Mouse (Mus musculus) heart, adult 2 months (tissue): ENCODE measurements around the gene Zgpat. TPM values are rescaled to one million over a fixed set of nuclear protein-coding genes. Genes with fewer than 3 reads are reported as not detected.

Source experiments
- DNase-seq, 2 experiments: peaks; one replicate each; pipeline ENCODE4 v3.0.0; 2021
- H3K27ac ChIP-seq: fragments of 200-600 bp; 2 replicates; pipeline ENCODE4 v1.8.1; 2022
- H3K27me3 ChIP-seq: fragments of 200-500 bp; 2 replicates; pipeline ENCODE4 v1.6.1; 2012; ENCODE audit warnings: mild to moderate bottlenecking, low read length, inconsistent platforms, mixed read lengths; ENCODE audit not compliant: control insufficient read depth, insufficient read depth
- H3K36me3 ChIP-seq: fragments of 200-500 bp; 2 replicates; pipeline ENCODE4 v1.6.1; 2012; ENCODE audit warnings: low read length, inconsistent platforms; ENCODE audit not compliant: control insufficient read depth, insufficient read depth
- H3K4me1 ChIP-seq: fragments of 200-500 bp; 2 replicates; pipeline ENCODE4 v1.6.1; 2011; ENCODE audit warnings: low read length; ENCODE audit not compliant: control insufficient read depth, insufficient read depth
- H3K4me3 ChIP-seq: fragments of 200-600 bp; 2 replicates; pipeline ENCODE4 v1.8.1; 2022
- H3K79me2 ChIP-seq: fragments of 200-500 bp; replicated peaks from 2 replicates; pipeline ENCODE4 v1.6.1; 2012; ENCODE audit warnings: mild to moderate bottlenecking, inconsistent platforms, low read length, moderate library complexity, mixed read lengths; ENCODE audit not compliant: control insufficient read depth, insufficient read depth
- H3K9ac ChIP-seq: fragments of 200-500 bp; 2 replicates; pipeline ENCODE4 v1.6.1; 2012; ENCODE audit warnings: low read depth, mild to moderate bottlenecking, control low read depth, inconsistent platforms, low read length, mixed read lengths
- CTCF ChIP-seq: fragments of 200-600 bp; IDR thresholded peaks from 2 replicates; pipeline ENCODE4 v1.8.1; 2022; ENCODE audit warnings: antibody characterized with exemption, mild to moderate bottlenecking, moderate library complexity
- EP300 ChIP-seq: fragments of 200-500 bp; IDR thresholded peaks from 2 replicates; pipeline ENCODE4 v1.6.1; 2011; ENCODE audit warnings: low read depth, low read length, control low read depth; ENCODE audit not compliant: insufficient read depth
- POLR2A ChIP-seq: fragments of 200-500 bp; IDR thresholded peaks from 2 replicates; pipeline ENCODE4 v1.6.1; 2011; ENCODE audit warnings: mild to moderate bottlenecking, low read depth, low read length, control low read depth; ENCODE audit not compliant: insufficient read depth
- WGBS: fragments of 180-500 bp; shearing (Covaris S2); methylation state at CpG from one replicate; pipeline ENCODE4 v1.1.7; 2018; 5-methylcytosine and 5-hydroxymethylcytosine counted together
- intact Hi-C: fragments of 180-260 bp; cut with DNase I; formaldehyde crosslinking; loops from one replicate; pipeline ENCODE4 v1.15.1; 2025
- polyA plus RNA-seq: library from polyadenylated mRNA; depleted of rRNA; stranded (reverse); fragments of >200 nt; gene quantifications from 2 replicates; pipeline ENCODE4 v1.2.3, GENCODE M21; 2012
- total RNA-seq, 2 experiments: library from RNA; stranded (reverse); gene quantifications; 2 replicates each; pipeline ENCODE4 v1.2.3; 2021

The Zgpat gene
- total and polyA plus RNA-seq, 3 experiments, result 18.7 to 21.0 (median 18.9) TPM

DNA sequence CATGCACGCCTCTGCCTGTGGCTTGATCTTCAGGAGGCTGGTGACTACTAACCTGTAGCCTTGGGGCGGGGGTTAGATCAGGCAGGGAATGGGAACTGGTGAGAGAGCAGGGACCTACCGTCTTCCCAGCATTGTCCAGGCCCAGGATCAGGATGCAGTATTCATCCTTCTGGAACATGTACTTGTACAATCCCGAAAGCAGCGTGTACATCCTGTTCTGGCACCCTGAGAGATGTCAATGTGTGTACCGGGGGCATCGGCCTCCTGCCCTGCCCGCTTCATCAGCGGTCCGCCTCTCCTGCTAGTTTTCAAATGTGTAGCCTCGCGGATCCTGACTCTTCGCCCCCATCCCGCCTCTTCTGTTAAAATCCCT lies 255 bp upstream of the Zgpat start:
- peaks cover 13% of the 10 kb centered on the region for H3K36me3 ChIP-seq
- TF ChIP-seq POLR2A, result no peak
- TF ChIP-seq EP300, result no peak
- TF ChIP-seq CTCF, result no peak
- 6% methylated on average over 14 of the region's 14 CpGs for WGBS

DNA sequence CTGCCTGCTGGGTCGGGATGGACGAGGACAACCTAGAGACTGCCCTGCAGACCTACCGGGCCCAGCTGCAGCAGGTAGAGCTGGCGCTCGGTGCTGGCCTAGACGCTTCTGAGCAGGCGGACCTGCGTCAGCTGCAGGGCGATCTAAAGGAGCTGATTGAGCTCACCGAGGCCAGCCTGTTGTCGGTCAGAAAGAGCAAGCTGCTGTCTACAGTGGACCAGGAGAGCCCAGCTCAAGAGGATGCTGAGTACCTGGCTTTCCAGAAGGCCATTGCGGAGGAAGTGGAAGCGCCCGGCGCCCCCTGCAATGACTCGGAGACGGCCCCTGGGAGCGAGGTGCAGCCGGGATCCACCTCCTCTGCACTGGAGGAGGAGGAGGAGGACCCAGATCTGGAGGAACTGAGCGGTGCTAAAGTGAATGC lies 937 bp downstream of the Zgpat start:
- intact Hi-C loops, result no loop called here
- Histone ChIP-seq H3K9ac (peak overlapping the region; percentile 98), H3K4me1 (peaks cover 5% of the 10 kb centered on the region), H3K79me2 (peaks cover 4% of the 10 kb centered on the region), H3K4me3 (peak overlapping the region; percentile 85), H3K27me3 (no peaks in the 10 kb centered on the region), H3K27ac (peak overlapping the region; percentile 94), H3K36me3 (peaks cover 13% of the 10 kb centered on the region)
- TF ChIP-seq CTCF, result no peak
- no peak for TF ChIP-seq EP300
- no peak for TF ChIP-seq POLR2A
- WGBS, result under 1% methylated on average over 20 of the region's 20 CpGs
- no peak for DNase-seq

More for the DNA sequence above, 255 bp upstream of the Zgpat start:
- Histone ChIP-seq H3K4me1 (peaks cover 5% of the 10 kb centered on the region), H3K27me3 (no peaks in the 10 kb centered on the region), H3K79me2 (peaks cover 4% of the 10 kb centered on the region), H3K4me3 (peak overlapping the region; percentile 85), H3K9ac (peak overlapping the region; percentile 98), H3K27ac (peak overlapping the region; percentile 94)
- intact Hi-C loops, result no loop called here
- DNase-seq, result no peak

DNA sequence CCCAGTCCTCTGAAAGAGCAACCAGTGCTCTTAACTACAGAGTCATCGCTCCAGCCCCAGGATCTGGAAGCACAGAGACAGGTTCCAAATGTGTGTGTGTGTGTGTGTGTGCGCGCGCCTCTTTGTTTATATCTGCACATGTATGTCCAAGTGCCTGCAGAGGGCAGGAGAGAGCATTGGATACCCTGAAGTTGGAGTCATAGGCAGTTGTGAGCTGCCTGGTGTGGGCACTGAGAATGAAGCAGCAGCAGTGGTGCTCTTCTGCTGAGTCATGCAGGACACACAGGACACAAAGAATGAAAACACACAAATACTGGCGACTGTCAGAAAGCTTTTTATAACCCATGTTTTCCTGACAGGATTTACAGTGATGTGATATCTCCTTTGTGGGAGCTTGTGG lies 5.3 kb downstream of the Zgpat start:
- no peak overlapping the region for H3K9ac ChIP-seq
- no peak for DNase-seq
- H3K27ac ChIP-seq, result no peak overlapping the region
- peaks cover 12% of the 10 kb centered on the region for H3K79me2 ChIP-seq
- WGBS, result 88% methylated on average over 5 of the region's 5 CpGs
- H3K27me3 ChIP-seq, result no peaks in the 10 kb centered on the region
- peaks cover 13% of the 10 kb centered on the region for H3K36me3 ChIP-seq
- intact Hi-C loops, result no loop called here
- H3K4me3 ChIP-seq, result no peak overlapping the region
- peaks cover 2% of the 10 kb centered on the region for H3K4me1 ChIP-seq
- TF ChIP-seq POLR2A (no peak), CTCF (0 out of 2 replicates have a peak, but pooled peaks have one; percentile 4)

DNA sequence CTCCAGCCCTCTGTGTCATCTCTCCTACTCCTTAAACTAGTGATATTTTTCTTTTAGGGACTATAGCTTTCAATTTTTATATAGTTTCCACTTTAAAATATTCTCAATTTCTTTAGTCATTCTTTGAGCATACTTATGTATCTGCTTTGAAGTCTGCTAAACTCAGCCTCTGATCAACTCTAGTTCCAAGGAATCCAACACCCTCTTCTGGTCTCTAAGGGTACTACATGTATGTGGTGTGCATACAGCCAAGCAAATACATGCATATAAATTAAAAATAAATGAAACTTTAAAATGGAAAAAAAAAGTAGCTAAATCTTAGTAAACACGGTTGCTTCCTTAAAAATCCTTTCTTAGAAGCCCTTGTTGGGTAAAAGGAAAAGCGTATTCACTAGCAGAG lies 11.1 kb downstream of the Zgpat start:
- 93% methylated on average over 2 of the region's 2 CpGs for WGBS
- intact Hi-C loops, result no loop called here
- Histone ChIP-seq H3K27me3 (no peaks in the 10 kb centered on the region), H3K4me3 (no peak overlapping the region), H3K27ac (no peak overlapping the region), H3K4me1 (no peaks in the 10 kb centered on the region), H3K9ac (no peak overlapping the region), H3K79me2 (peaks cover 8% of the 10 kb centered on the region), H3K36me3 (no peaks in the 10 kb centered on the region; the same call in 1 of the 2 replicates)
- DNase-seq, result no peak
- TF ChIP-seq EP300 (no peak), CTCF (peak; percentile 70), POLR2A (no peak)

DNA sequence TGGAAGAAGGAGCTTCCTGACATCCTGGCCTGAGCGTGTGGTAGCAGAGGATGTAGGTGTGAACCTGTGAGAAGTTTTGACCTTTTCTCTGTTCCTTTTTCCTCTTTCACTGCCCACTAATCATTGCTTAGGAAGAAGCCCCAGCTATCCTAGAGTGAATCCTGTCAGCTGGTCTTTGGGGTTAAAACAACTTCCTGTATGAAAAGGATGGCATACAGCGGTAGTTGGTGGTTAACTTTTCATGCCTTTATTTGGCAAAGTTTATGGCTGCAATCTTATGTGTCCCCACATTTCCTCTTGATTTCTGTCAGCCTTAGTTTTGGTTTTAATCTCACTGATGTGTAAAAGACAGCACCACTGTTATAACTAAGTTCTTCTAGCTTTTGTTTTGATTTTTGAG lies 12.5 kb downstream of the Zgpat start:
- DNase-seq, result no peak
- H3K27ac ChIP-seq, result no peak overlapping the region
- no peak overlapping the region for H3K4me3 ChIP-seq
- no peak overlapping the region for H3K9ac ChIP-seq
- no peaks in the 10 kb centered on the region for H3K36me3 ChIP-seq
- no peak for TF ChIP-seq CTCF
- intact Hi-C loops, result no loop called here
- WGBS, result 45% methylated on average over 2 of the region's 2 CpGs
- peaks cover 7% of the 10 kb centered on the region for H3K79me2 ChIP-seq
- no peaks in the 10 kb centered on the region for H3K27me3 ChIP-seq
- H3K4me1 ChIP-seq, result peaks cover 1% of the 10 kb centered on the region; the same call in 1 of the 2 replicates

DNA sequence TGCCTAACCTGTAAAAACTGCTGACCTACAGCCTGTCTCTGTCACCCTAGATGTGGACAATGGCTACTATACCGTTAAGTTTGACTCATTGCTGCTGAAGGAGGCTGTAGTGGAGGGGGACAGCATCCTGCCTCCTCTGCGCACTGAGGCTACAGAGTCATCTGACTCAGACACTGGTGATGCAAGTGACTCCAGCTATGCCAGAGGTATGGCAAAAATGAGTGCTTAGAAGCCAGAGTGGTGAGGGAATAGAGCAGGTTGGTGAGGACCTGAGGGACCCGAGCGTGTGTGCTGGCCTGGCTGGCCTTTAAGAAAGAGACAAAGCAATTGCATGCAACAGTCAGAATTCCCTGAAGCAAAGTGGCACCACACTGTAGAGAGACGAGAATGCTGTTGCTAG lies 14.0 kb downstream of the Zgpat start:
- H3K4me1 ChIP-seq, result peaks cover 1% of the 10 kb centered on the region; the same call in 1 of the 2 replicates
- H3K4me3 ChIP-seq, result no peak overlapping the region
- no peaks in the 10 kb centered on the region for H3K36me3 ChIP-seq
- no peak for DNase-seq
- intact Hi-C loops, result no loop called here
- 72% methylated on average over 5 of the region's 5 CpGs for WGBS
- peaks cover 2% of the 10 kb centered on the region; the same call in 1 of the 2 replicates for H3K79me2 ChIP-seq
- no peak overlapping the region for H3K27ac ChIP-seq
- H3K27me3 ChIP-seq, result no peaks in the 10 kb centered on the region
- TF ChIP-seq CTCF, result no peak
- no peak for TF ChIP-seq EP300
- no peak for TF ChIP-seq POLR2A
- H3K9ac ChIP-seq, result no peak overlapping the region
